Mouse (Mus musculus) erythroblast, embryonic 14.5 days (primary cell): Measurements from ENCODE around the gene Anpep. TPM values are rescaled to one million over a fixed set of nuclear protein-coding genes. Genes with fewer than 3 reads are reported as not detected.

Experiments used
- H3K27me3 ChIP-seq: 2 replicates; pipeline ENCODE4 v1.6.1; 2012; ENCODE audit warnings: inconsistent platforms; ENCODE audit not compliant: control insufficient read depth
- H3K36me3 ChIP-seq: 2 replicates; pipeline ENCODE4 v1.6.1; 2012; ENCODE audit warnings: mild to moderate bottlenecking, inconsistent platforms; ENCODE audit not compliant: control insufficient read depth
- H3K4me1 ChIP-seq: 2 replicates; pipeline ENCODE4 v1.6.1; 2012; ENCODE audit warnings: inconsistent platforms; ENCODE audit not compliant: control insufficient read depth
- H3K4me3 ChIP-seq: replicated peaks from 2 replicates; pipeline ENCODE3; 2012; ENCODE audit warnings: moderate library complexity, mild to moderate bottlenecking, inconsistent platforms
- H3K9me3 ChIP-seq: 2 replicates; pipeline ENCODE4 v1.6.1; 2012; ENCODE audit warnings: low read length, inconsistent platforms, mixed read lengths; ENCODE audit not compliant: control insufficient read depth
- GATA1 ChIP-seq: IDR thresholded peaks from 2 replicates; pipeline ENCODE4 v1.6.1; 2012; ENCODE audit warnings: low read length, inconsistent platforms, mixed read lengths
- TAL1 ChIP-seq: IDR thresholded peaks from 3 replicates; pipeline ENCODE4 v1.6.1; 2012; ENCODE audit warnings: low read length, inconsistent platforms, mixed read lengths
- polyA plus RNA-seq: library from polyadenylated mRNA; stranded (reverse); fragments of >175 nt; gene quantifications from 2 replicates; pipeline ENCODE4 v1.2.3, GENCODE M21; 2012

The Anpep gene
- polyA plus RNA-seq, 1 experiment, result 0.03 TPM

DNA sequence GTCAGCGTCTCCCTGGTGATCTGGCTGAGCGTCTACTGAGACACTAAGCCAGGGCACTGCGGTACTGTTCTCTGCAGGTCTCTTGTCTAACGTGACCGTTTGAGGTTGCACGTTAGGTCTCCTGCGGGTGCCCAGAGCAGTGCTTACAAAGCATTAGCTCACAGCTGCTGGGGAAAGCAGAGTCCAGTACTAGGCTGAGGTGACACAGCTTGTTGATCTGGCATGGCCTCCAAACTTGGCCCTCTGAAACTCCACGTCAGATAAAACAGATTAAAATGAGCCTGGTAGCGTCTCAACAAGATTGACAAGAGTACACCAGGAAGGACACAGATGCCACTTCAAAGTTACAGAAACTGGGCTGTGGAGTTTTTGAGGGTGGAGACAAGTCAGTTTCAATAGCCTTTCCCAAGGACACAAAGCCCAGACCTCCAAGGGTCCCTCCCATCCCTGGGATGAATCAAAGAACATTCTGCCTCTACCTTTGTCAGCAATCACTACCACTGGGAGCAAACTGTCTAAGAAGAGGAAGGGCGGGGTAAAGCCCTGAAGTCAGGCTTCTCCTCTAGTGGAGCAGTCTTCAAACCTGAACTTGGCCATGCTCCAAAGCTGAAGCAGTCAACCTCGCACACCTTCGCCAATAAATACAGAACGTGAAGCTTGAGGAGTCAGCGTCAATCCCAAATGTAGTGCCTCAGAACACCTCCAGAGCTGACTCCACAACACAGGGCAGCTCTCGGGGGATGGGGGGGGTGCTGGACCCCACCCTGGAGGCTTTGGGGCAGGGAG lies 29.8 kb upstream of the Anpep start:
- H3K36me3 ChIP-seq, result peaks cover 9% of the 10 kb centered on the region
- H3K4me1 ChIP-seq, result no peaks in the 10 kb centered on the region
- no peak overlapping the region for H3K4me3 ChIP-seq
- TF ChIP-seq TAL1 (no peak), GATA1 (no peak)
- no peaks in the 10 kb centered on the region for H3K27me3 ChIP-seq
- H3K9me3 ChIP-seq, result no peaks in the 10 kb centered on the region

DNA sequence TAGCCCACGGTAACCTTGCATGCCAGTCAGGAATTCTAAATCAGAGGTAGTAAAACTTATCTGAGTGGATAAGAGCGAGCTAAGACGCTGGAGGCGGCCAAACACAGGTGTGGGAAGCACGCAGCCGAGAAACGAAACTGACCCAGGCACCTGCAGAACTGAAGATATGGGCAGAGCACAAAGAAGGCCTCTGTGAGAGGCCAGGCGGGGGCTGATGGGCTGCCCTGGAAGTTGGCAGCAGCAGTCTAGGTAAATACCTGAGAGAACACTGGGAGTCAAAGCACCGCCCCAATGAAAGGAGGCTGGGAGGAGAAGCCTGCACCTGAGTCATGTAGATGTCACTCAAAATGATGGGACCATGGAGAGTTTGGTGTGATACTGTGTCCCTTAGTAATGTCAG lies 27.7 kb upstream of the Anpep start:
- H3K9me3 ChIP-seq, result no peaks in the 10 kb centered on the region
- H3K36me3 ChIP-seq, result peaks cover 13% of the 10 kb centered on the region
- no peaks in the 10 kb centered on the region for H3K27me3 ChIP-seq
- TF ChIP-seq GATA1 (no peak), TAL1 (no peak)
- no peaks in the 10 kb centered on the region for H3K4me1 ChIP-seq
- H3K4me3 ChIP-seq, result no peak overlapping the region

DNA sequence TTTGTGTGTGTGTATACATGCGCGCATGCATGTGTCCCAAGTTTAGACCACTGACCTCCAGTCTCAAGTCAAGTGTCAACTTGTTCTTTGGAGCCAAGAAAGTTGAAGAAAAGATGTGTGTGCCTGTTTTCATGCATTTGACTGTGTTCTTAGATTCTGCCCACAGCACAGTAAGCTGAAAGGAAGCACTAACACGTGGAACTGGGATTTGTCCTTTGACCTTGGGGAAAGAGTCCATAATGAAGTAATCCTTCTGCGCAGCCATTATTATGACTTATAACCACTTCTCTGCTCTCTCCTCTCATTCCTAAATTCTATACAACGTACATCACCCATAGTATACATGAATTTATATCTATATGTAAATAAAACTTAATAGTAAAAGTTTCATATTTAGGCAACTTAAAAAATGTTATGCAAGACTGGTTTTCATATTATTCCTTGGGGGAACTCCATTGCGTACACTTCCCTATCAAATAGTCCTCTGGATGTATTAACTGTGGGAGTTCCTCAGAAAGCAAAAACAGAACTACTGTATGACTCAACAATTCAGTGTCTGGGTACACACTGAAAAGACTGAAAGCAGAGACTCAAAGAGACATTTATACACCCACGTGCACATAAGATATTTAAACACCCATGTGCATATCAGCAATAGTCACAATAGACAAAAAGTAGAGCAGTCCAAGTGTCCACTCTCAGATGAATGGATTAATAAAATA lies 22.9 kb upstream of the Anpep start:
- Histone ChIP-seq H3K9me3 (no peaks in the 10 kb centered on the region), H3K27me3 (no peaks in the 10 kb centered on the region), H3K4me1 (no peaks in the 10 kb centered on the region), H3K36me3 (peaks cover 32% of the 10 kb centered on the region), H3K4me3 (no peak overlapping the region)
- TF ChIP-seq GATA1 (no peak), TAL1 (no peak)

DNA sequence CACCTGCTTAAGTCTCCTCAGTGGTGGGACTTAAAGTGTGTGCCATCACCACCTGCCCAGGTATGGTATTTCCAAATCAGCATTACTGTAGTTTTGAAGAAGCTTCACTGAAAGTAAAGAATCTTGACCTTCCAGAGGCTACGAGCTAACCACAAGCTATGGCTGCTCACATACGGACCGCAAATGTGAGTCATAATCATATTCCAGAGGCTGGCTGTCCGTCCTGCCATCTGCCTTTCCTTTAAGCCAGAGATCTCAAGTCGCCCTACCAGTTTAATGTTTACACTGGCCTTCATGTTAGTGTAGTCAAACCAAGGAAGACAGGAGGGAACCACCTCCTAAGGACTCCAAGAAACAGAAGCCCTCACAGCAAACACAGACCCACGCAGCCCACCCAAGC lies 21.0 kb upstream of the Anpep start:
- Histone ChIP-seq H3K4me3 (no peak overlapping the region), H3K4me1 (no peaks in the 10 kb centered on the region), H3K27me3 (no peaks in the 10 kb centered on the region), H3K9me3 (no peaks in the 10 kb centered on the region), H3K36me3 (peaks cover 29% of the 10 kb centered on the region)
- TF ChIP-seq GATA1, result no peak
- no peak for TF ChIP-seq TAL1

DNA sequence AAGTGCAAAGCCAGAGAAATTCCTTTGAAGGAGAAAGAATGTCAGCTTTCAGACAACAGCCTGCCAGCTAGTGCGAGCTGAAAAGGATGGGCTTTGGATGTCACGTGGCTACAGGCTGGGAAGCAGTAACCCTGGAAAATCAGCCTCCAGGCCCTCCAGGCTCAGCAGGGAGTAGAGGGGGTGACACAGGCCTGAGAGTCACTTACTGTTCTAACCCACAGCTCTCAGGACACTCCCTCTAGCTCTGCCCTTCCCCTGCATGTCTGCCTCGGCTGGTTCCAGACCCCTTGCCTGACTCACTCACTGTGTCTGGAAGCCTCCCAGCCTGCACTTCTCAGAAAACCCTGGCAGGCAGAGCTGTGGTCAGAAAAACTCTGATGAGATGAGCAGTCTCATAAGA lies 20.1 kb upstream of the Anpep start:
- Histone ChIP-seq H3K36me3 (peaks cover 29% of the 10 kb centered on the region), H3K4me3 (no peak overlapping the region), H3K9me3 (no peaks in the 10 kb centered on the region), H3K4me1 (no peaks in the 10 kb centered on the region), H3K27me3 (no peaks in the 10 kb centered on the region)
- TF ChIP-seq TAL1, result no peak
- no peak for TF ChIP-seq GATA1

DNA sequence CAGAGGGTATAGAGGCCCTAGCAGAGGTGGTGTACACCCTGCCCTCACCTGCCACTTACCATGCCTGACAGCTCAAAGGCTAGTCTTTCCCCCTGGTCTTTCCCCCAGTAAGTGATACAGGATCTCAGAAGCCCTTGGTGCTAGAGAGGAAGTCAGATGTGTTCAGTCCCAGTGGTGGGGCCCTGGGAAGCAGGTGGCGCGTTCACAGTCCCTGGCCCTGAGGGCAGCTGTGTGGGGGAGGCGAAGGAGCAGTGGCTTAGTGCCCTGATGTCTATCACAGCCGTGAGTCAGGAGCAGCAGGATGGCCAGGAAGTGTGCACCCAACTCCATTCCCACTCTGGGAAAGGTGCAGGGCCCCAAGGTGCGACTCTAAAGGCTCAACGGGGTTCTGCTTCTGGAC lies 19.2 kb upstream of the Anpep start:
- H3K27me3 ChIP-seq, result no peaks in the 10 kb centered on the region
- peaks cover 26% of the 10 kb centered on the region for H3K36me3 ChIP-seq
- H3K9me3 ChIP-seq, result no peaks in the 10 kb centered on the region
- H3K4me3 ChIP-seq, result no peak overlapping the region
- no peaks in the 10 kb centered on the region for H3K4me1 ChIP-seq
- no peak for TF ChIP-seq TAL1
- TF ChIP-seq GATA1, result no peak

DNA sequence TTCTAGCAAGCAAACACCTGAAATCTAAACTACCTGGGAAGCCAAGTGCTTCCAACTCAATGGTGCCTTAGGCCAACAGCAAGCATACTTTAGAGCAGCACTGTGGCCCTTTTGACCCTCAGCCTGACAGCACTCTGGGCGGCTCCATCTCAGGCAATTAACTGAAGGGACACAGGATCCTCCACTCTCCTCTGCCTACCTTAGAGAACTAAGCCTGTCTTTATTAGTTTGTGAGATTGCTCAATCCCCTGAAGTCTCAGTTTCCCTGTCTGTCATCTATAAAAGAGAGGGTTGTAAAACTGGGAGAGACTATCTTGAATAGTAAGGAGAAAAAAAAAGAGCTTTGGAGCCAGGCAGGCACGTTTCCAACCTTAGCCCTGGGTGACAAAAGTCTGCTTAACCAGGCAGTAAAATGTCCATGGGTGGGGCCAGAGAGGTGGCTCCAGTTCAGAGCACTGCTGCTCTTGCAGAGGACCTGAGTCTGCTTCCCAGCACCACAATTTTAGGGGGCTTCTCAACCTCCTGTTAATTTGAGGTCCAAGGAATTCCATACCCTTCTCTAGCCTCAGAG lies 17.7 kb upstream of the Anpep start:
- Histone ChIP-seq H3K36me3 (peaks cover 23% of the 10 kb centered on the region), H3K4me3 (no peak overlapping the region), H3K9me3 (no peaks in the 10 kb centered on the region), H3K4me1 (no peaks in the 10 kb centered on the region), H3K27me3 (no peaks in the 10 kb centered on the region)
- TF ChIP-seq TAL1, result no peak
- no peak for TF ChIP-seq GATA1

DNA sequence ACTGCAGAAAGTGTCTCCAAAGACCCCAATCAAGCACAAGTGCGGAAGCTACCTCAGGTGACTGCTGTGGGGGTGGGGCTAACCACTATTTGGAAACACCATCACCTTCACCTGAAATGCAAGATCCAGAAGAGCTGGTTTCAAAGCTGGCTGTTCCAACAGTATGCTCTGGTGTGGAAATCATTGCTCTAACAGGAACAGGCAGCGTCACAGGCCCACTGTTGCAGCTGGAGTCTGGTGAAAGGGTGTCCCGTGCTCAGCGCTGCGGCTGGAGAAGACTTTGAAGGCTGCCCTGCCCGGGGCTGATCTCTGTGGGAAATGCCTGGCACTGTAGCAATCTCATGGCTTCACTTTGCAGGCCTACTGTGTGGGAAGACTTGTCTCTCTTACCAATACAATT lies 12.5 kb upstream of the Anpep start:
- no peaks in the 10 kb centered on the region for H3K36me3 ChIP-seq
- H3K4me3 ChIP-seq, result no peak overlapping the region
- H3K4me1 ChIP-seq, result no peaks in the 10 kb centered on the region
- TF ChIP-seq TAL1 (no peak), GATA1 (no peak)
- no peaks in the 10 kb centered on the region for H3K27me3 ChIP-seq
- H3K9me3 ChIP-seq, result no peaks in the 10 kb centered on the region

DNA sequence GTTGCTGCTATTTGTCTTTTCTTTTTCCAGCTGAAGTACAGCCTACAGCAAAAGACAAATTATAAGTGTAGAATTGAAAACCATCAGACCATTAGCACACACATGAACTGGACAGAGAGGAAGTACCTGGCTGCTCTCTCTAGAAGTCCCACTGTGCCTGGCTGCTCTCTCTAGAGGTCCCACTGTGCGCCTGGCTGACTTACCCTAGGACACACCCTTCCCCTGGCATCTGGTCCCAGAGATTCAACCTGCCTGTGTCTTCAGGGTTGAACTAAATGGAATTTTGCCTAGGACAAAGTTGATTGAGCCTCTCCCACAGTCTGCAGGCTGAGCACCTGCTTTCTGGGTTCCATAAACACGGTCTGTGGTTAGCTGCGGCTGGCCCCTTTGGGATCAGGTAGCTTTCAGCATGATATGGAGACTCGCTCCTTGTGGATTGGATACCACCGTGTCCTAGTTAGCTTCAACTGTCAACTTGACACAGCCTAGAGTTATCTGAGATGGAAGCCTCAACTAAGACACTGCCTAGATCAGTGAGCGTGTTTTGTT lies 11.0 kb upstream of the Anpep start:
- no peaks in the 10 kb centered on the region for H3K9me3 ChIP-seq
- no peak overlapping the region for H3K4me3 ChIP-seq
- no peaks in the 10 kb centered on the region for H3K36me3 ChIP-seq
- H3K27me3 ChIP-seq, result no peaks in the 10 kb centered on the region
- no peak for TF ChIP-seq GATA1
- no peak for TF ChIP-seq TAL1
- no peaks in the 10 kb centered on the region for H3K4me1 ChIP-seq
